Mouse (Mus musculus): ENCODE results near the gene Grin2c. TPM values are rescaled to one million over a fixed set of nuclear protein-coding genes. Genes with fewer than 3 reads are reported as not detected.

Gene Grin2c
- total and polyA plus RNA-seq, 3 experiments: not detected

- Histone ChIP-seq H3K4me1 (ENCODE audit: control insufficient read depth in 1 of 2, insufficient read depth in 2 of 2, low read length in 2 of 2) (peaks cover 4 to 7% of the 10 kb centered on the region in 2 experiments; a peak in 3 of 4 replicates), H3K9ac (ENCODE audit: control insufficient read depth, low read depth, low read length, poor library complexity, severe bottlenecking) (no peak overlapping the region)
Observed at GRCm38 (mm10) chr11:115283486-115283765, 16.4 kb upstream of the Grin2c start.

GRCm38 (mm10) chr11:115282723-115283485, 15.9 kb upstream of the Grin2c start:
- no peak overlapping the region for H3K27ac ChIP-seq (ENCODE audit: control insufficient read depth, low read depth, low read length)
- no peak overlapping the region for H3K9ac ChIP-seq (ENCODE audit: control insufficient read depth, low read depth, low read length, poor library complexity, severe bottlenecking)
- TF ChIP-seq USF2 (IDR thresholded peaks at IDR 0.05; ENCODE audit: borderline replicate concordance in 1 of 2, insufficient read depth in 1 of 2, low read depth in 1 of 2, low read length in 2 of 2): no peak
- TF ChIP-seq ZMIZ1 (IDR thresholded peaks at IDR 0.05; ENCODE audit: low read depth, low read length): no peak
- H3K36me3 ChIP-seq (ENCODE audit: control insufficient read depth in 1 of 2, insufficient read depth in 2 of 2, low read length in 2 of 2): peaks cover 0 to 9% of the 10 kb centered on the region in 2 experiments; a peak in 2 of 4 replicates
- H3K4me1 ChIP-seq (ENCODE audit: control insufficient read depth in 1 of 2, insufficient read depth in 2 of 2, low read length in 2 of 2): peaks cover 5 to 11% of the 10 kb centered on the region in 2 experiments; a peak in 3 of 4 replicates
- no peaks in the 10 kb centered on the region for H3K79me2 ChIP-seq (ENCODE audit: control insufficient read depth, insufficient read depth, low read length, poor library complexity)
- H3K4me3 ChIP-seq (ENCODE audit: control insufficient read depth in 1 of 2, insufficient read depth in 1 of 2, low read depth in 2 of 2, low read length in 2 of 2): no peak overlapping the region
- no peak for DNase-seq (ENCODE audit: low read depth, low spot score)
- H3K27me3 ChIP-seq (ENCODE audit: control insufficient read depth in 1 of 2, insufficient read depth in 2 of 2, low read length in 2 of 2): no peaks in the 10 kb centered on the region
- no peaks in the 10 kb centered on the region for H3K9me3 ChIP-seq (replicated peaks; ENCODE audit: insufficient read depth, low read length)

More at GRCm38 (mm10) chr11:115283486-115283765, 16.4 kb upstream of the Grin2c start:
- DNase-seq (ENCODE audit: low read depth, low spot score): no peak
- no peaks in the 10 kb centered on the region for H3K79me2 ChIP-seq (ENCODE audit: control insufficient read depth, insufficient read depth, low read length, poor library complexity)
- no peaks in the 10 kb centered on the region for H3K27me3 ChIP-seq (ENCODE audit: control insufficient read depth in 1 of 2, insufficient read depth in 2 of 2, low read length in 2 of 2)
- H3K4me3 ChIP-seq (ENCODE audit: control insufficient read depth in 1 of 2, insufficient read depth in 1 of 2, low read depth in 2 of 2, low read length in 2 of 2): no peak overlapping the region
- H3K27ac ChIP-seq (ENCODE audit: control insufficient read depth, low read depth, low read length): no peak overlapping the region
- TF ChIP-seq TAL1 (IDR thresholded peaks at IDR 0.05; ENCODE audit: low read length) (no peak), EP300 (IDR thresholded peaks at IDR 0.05; ENCODE audit: low read depth in 1 of 2, low read length in 2 of 2) (no peak), MAX (IDR thresholded peaks at IDR 0.05; ENCODE audit: low read length) (no peak), MYC (IDR thresholded peaks at IDR 0.05; ENCODE audit: low read depth, low read length) (no peak), CHD1 (IDR thresholded peaks at IDR 0.05; ENCODE audit: low read depth, low read length) (no peak), MAZ (IDR thresholded peaks at IDR 0.05; ENCODE audit: low read depth, low read length) (no peak), NELFE (IDR thresholded peaks at IDR 0.05; ENCODE audit: low read depth, low read length) (no peak), E2F4 (IDR thresholded peaks at IDR 0.05; ENCODE audit: borderline replicate concordance, low read depth, low read length) (no peak)
- H3K9me3 ChIP-seq (replicated peaks; ENCODE audit: insufficient read depth, low read length): no peaks in the 10 kb centered on the region
- peaks cover 0 to 5% of the 10 kb centered on the region in 2 experiments; a peak in 2 of 4 replicates for H3K36me3 ChIP-seq (ENCODE audit: control insufficient read depth in 1 of 2, insufficient read depth in 2 of 2, low read length in 2 of 2)

GRCm38 (mm10) chr11:115282295-115282694, 15.3 kb upstream of the Grin2c start:
- H3K9me3 ChIP-seq (replicated peaks; ENCODE audit: insufficient read depth, low read length): no peaks in the 10 kb centered on the region
- peaks cover 0 to 9% of the 10 kb centered on the region in 2 experiments; a peak in 2 of 4 replicates for H3K36me3 ChIP-seq (ENCODE audit: control insufficient read depth in 1 of 2, insufficient read depth in 2 of 2, low read length in 2 of 2)
- no peak for DNase-seq (ENCODE audit: low read depth, low spot score)
- no peak overlapping the region for H3K4me3 ChIP-seq (ENCODE audit: control insufficient read depth in 1 of 2, insufficient read depth in 1 of 2, low read depth in 2 of 2, low read length in 2 of 2)
- H3K79me2 ChIP-seq (ENCODE audit: control insufficient read depth, insufficient read depth, low read length, poor library complexity): peaks cover 3% of the 10 kb centered on the region; the same call in 1 of the 2 replicates
- TF ChIP-seq JUND (IDR thresholded peaks at IDR 0.05; ENCODE audit: low read depth, low read length) (no peak), ZC3H11A (IDR thresholded peaks at IDR 0.05; ENCODE audit: low read depth, low read length) (no peak), SIN3A (IDR thresholded peaks at IDR 0.05; ENCODE audit: low read length) (no peak), MYB (IDR thresholded peaks at IDR 0.05; ENCODE audit: low read depth, low read length) (no peak), CHD1 (IDR thresholded peaks at IDR 0.05; ENCODE audit: low read depth, low read length) (no peak)
- H3K9ac ChIP-seq (ENCODE audit: control insufficient read depth, low read depth, low read length, poor library complexity, severe bottlenecking): no peak overlapping the region
- no peaks in the 10 kb centered on the region for H3K27me3 ChIP-seq (ENCODE audit: control insufficient read depth in 1 of 2, insufficient read depth in 2 of 2, low read length in 2 of 2)
- peaks cover 5 to 11% of the 10 kb centered on the region in 2 experiments; a peak in 3 of 4 replicates for H3K4me1 ChIP-seq (ENCODE audit: control insufficient read depth in 1 of 2, insufficient read depth in 2 of 2, low read length in 2 of 2)
- no peak overlapping the region for H3K27ac ChIP-seq (ENCODE audit: control insufficient read depth, low read depth, low read length)

All from MEL (cell line).